Mouse (Mus musculus): Measurements from ENCODE around the gene Nrf1. TPM values are rescaled to one million over a fixed set of nuclear protein-coding genes. Genes with fewer than 3 reads are reported as not detected.
A peak's percentile ranks its signal among the peaks of the same experiment; 100 is the strongest.

Nrf1 gene
- total RNA-seq, 2 experiments from 2014 or later, result 16.8 to 17.5 TPM

GRCm38 (mm10) chr6:30066746-30067145 lies 19.0 kb downstream of the Nrf1 start:
- no peak for DNase-seq
- intact Hi-C loops (cut with DNase I), result no loop called here

- intact Hi-C loops (cut with DNase I), result no loop called here
- no peak for DNase-seq
These were observed 24.7 kb downstream of the Nrf1 start for GRCm38 (mm10) chr6:30072476-30072875.

GRCm38 (mm10) chr6:30078938-30079529 lies 31.2 kb downstream of the Nrf1 start:
- intact Hi-C loops (cut with DNase I), result no loop called here
- DNase-seq, result no peak

- intact Hi-C loops (cut with DNase I), result loop anchor here (2.0 to 5.0 kb wide), 2 partner anchors 229 to 247 kb away; no protein-coding TSS in a partner anchor
- DNase-seq, result peak; percentile 10 to 59
These were observed 33.6 kb downstream of the Nrf1 start for GRCm38 (mm10) chr6:30081339-30081738.

- no peak for DNase-seq
- intact Hi-C loops (cut with DNase I), result loop anchor here (5.0 kb wide), 1 partner anchor 231 kb away; no protein-coding TSS in a partner anchor
These were observed 35.5 kb downstream of the Nrf1 start for GRCm38 (mm10) chr6:30083307-30083706.

GRCm38 (mm10) chr6:30085351-30085750 lies 37.6 kb downstream of the Nrf1 start:
- DNase-seq, result no peak
- intact Hi-C loops (cut with DNase I), result no loop called here

- intact Hi-C loops (cut with DNase I), result loop anchor here (5.0 kb wide), 2 partner anchors 116 to 266 kb away; no protein-coding TSS in a partner anchor
These were observed 43.4 kb downstream of the Nrf1 start for GRCm38 (mm10) chr6:30091221-30091620.

GRCm38 (mm10) chr6:30092816-30093215 lies 45.0 kb downstream of the Nrf1 start:
- DNase-seq, result no peak
- intact Hi-C loops (cut with DNase I), result loop anchor here (5.0 kb wide), 2 partner anchors 114 to 264 kb away; no protein-coding TSS in a partner anchor

More at GRCm38 (mm10) chr6:30091221-30091620, 43.4 kb downstream of the Nrf1 start:
- DNase-seq, result no peak

- no peak for DNase-seq
- intact Hi-C loops (cut with DNase I), result no loop called here
These were observed 54.1 kb downstream of the Nrf1 start for GRCm38 (mm10) chr6:30101773-30102415.

- intact Hi-C loops (cut with DNase I), result no loop called here
- DNase-seq, result no peak
These were observed 58.3 kb downstream of the Nrf1 start for GRCm38 (mm10) chr6:30106091-30106490.

GRCm38 (mm10) chr6:30107456-30107855 lies 59.7 kb downstream of the Nrf1 start:
- intact Hi-C loops (cut with DNase I), result no loop called here
- DNase-seq, result no peak

GRCm38 (mm10) chr6:30109820-30110502 lies 62.2 kb downstream of the Nrf1 start:
- intact Hi-C loops (cut with DNase I), result no loop called here
- DNase-seq, result no peak

GRCm38 (mm10) chr6:30112349-30113132 lies 64.8 kb downstream of the Nrf1 start:
- intact Hi-C loops (cut with DNase I), result no loop called here

GRCm38 (mm10) chr6:30114101-30114500 lies 66.3 kb downstream of the Nrf1 start:
- intact Hi-C loops (cut with DNase I), result no loop called here
- DNase-seq, result no peak

More at GRCm38 (mm10) chr6:30112349-30113132, 64.8 kb downstream of the Nrf1 start:
- no peak for DNase-seq

GRCm38 (mm10) chr6:30121152-30121551 lies 73.4 kb downstream of the Nrf1 start:
- DNase-seq, result no peak
- intact Hi-C loops (cut with DNase I), result no loop called here

GRCm38 (mm10) chr6:30121600-30121999 lies 73.8 kb downstream of the Nrf1 start:
- intact Hi-C loops (cut with DNase I), result no loop called here
- DNase-seq, result no peak

- intact Hi-C loops (cut with DNase I), result no loop called here
- DNase-seq, result no peak
These were observed 75.6 kb downstream of the Nrf1 start for GRCm38 (mm10) chr6:30123391-30123790.

- intact Hi-C loops (cut with DNase I), result no loop called here
These were observed 78.3 kb downstream of the Nrf1 start for GRCm38 (mm10) chr6:30126060-30126459.

GRCm38 (mm10) chr6:30126766-30127165 lies 79.0 kb downstream of the Nrf1 start:
- intact Hi-C loops (cut with DNase I), result no loop called here

More at GRCm38 (mm10) chr6:30126060-30126459, 78.3 kb downstream of the Nrf1 start:
- no peak for DNase-seq

GRCm38 (mm10) chr6:30132399-30132798 lies 84.6 kb downstream of the Nrf1 start:
- DNase-seq, result no peak
- intact Hi-C loops (cut with DNase I), result no loop called here

More at GRCm38 (mm10) chr6:30126766-30127165, 79.0 kb downstream of the Nrf1 start:
- DNase-seq, result no peak
